Mouse (Mus musculus): ENCODE measurements around the gene Tacr2. TPM values are rescaled to one million over a fixed set of nuclear protein-coding genes. Genes with fewer than 3 reads are reported as not detected.
A peak's percentile ranks its signal among the peaks of the same experiment; 100 is the strongest.

Gene Tacr2
- polyA plus RNA-seq, 2 experiments = not detected

- ATAC-seq (ENCODE audit: low FRiP score, low read depth) = no peak
- Histone ChIP-seq H3K27ac (replicated peaks; ENCODE audit: low read depth, low read length) (no peak overlapping the region), H3K4me2 (replicated peaks; ENCODE audit: low read depth, low read length, severe bottlenecking) (no peak overlapping the region), H3K27me3 (ENCODE audit: control insufficient read depth, insufficient read depth, low read length) (no peaks in the 10 kb centered on the region), H3K36me3 (ENCODE audit: control insufficient read depth, insufficient read depth, low read length) (peaks cover 12% of the 10 kb centered on the region; the same call in 1 of the 2 replicates), H3K9ac (ENCODE audit: low read depth, low read length, severe bottlenecking) (no peak overlapping the region), H3K4me1 (ENCODE audit: control insufficient read depth, insufficient read depth, low read length) (no peaks in the 10 kb centered on the region), H3K4me3 (replicated peaks; ENCODE audit: low read length) (no peak overlapping the region), H3K9me3 (ENCODE audit: control insufficient read depth, low read length) (no peaks in the 10 kb centered on the region)
- no peak for TF ChIP-seq POLR2A (IDR thresholded peaks at IDR 0.05; ENCODE audit: borderline replicate concordance, extremely low read depth, insufficient read depth, insufficient read length)
- WGBS = 33% methylated on average over 2 of the region's 2 CpGs
- DNase-seq (ENCODE audit: low spot score) = no peak
Measured at GRCm38 (mm10) chr10:62264299-62264698, 12.1 kb downstream of the Tacr2 start.

GRCm38 (mm10) chr10:62269278-62269677, 17.0 kb downstream of the Tacr2 start:
- no peak for TF ChIP-seq POLR2A (IDR thresholded peaks at IDR 0.05; ENCODE audit: borderline replicate concordance, extremely low read depth, insufficient read depth, insufficient read length)
- Histone ChIP-seq H3K4me2 (replicated peaks; ENCODE audit: low read depth, low read length, severe bottlenecking) (no peak overlapping the region), H3K4me3 (replicated peaks; ENCODE audit: low read length) (no peak overlapping the region), H3K9me3 (ENCODE audit: control insufficient read depth, low read length) (no peaks in the 10 kb centered on the region), H3K9ac (ENCODE audit: low read depth, low read length, severe bottlenecking) (no peak overlapping the region), H3K27me3 (ENCODE audit: control insufficient read depth, insufficient read depth, low read length) (no peaks in the 10 kb centered on the region), H3K27ac (replicated peaks; ENCODE audit: low read depth, low read length) (no peak overlapping the region), H3K4me1 (ENCODE audit: control insufficient read depth, insufficient read depth, low read length) (no peaks in the 10 kb centered on the region), H3K36me3 (ENCODE audit: control insufficient read depth, insufficient read depth, low read length) (peaks cover 48% of the 10 kb centered on the region)
- no peak for ATAC-seq (ENCODE audit: low FRiP score, low read depth)
- WGBS = 86% methylated on average over 16 of the region's 16 CpGs
- DNase-seq (ENCODE audit: low spot score) = no peak

GRCm38 (mm10) chr10:62275235-62275634, 23.0 kb downstream of the Tacr2 start:
- Histone ChIP-seq H3K27ac (replicated peaks; ENCODE audit: low read depth, low read length) (no peak overlapping the region), H3K36me3 (ENCODE audit: control insufficient read depth, insufficient read depth, low read length) (peaks cover 52% of the 10 kb centered on the region)
- WGBS = 34% methylated on average over 4 of the region's 4 CpGs

GRCm38 (mm10) chr10:62277499-62278293, 25.5 kb downstream of the Tacr2 start:
- Histone ChIP-seq H3K9me3 (ENCODE audit: control insufficient read depth, low read length) (no peaks in the 10 kb centered on the region), H3K36me3 (ENCODE audit: control insufficient read depth, insufficient read depth, low read length) (peaks cover 51% of the 10 kb centered on the region), H3K27ac (replicated peaks; ENCODE audit: low read depth, low read length) (no peak overlapping the region), H3K27me3 (ENCODE audit: control insufficient read depth, insufficient read depth, low read length) (no peaks in the 10 kb centered on the region), H3K4me2 (replicated peaks; ENCODE audit: low read depth, low read length, severe bottlenecking) (no peak overlapping the region), H3K4me1 (ENCODE audit: control insufficient read depth, insufficient read depth, low read length) (no peaks in the 10 kb centered on the region), H3K9ac (ENCODE audit: low read depth, low read length, severe bottlenecking) (no peak overlapping the region), H3K4me3 (replicated peaks; ENCODE audit: low read length) (no peak overlapping the region)
- TF ChIP-seq POLR2A (IDR thresholded peaks at IDR 0.05; ENCODE audit: borderline replicate concordance, extremely low read depth, insufficient read depth, insufficient read length) = no peak
- 94% methylated on average over 18 of the region's 19 CpGs for WGBS
- DNase-seq (ENCODE audit: low spot score) = no peak
- ATAC-seq (ENCODE audit: low FRiP score, low read depth) = no peak

More at GRCm38 (mm10) chr10:62275235-62275634, 23.0 kb downstream of the Tacr2 start:
- DNase-seq (ENCODE audit: low spot score) (peak; percentile 88), ATAC-seq (ENCODE audit: low FRiP score, low read depth) (no peak)
- Histone ChIP-seq H3K4me1 (ENCODE audit: control insufficient read depth, insufficient read depth, low read length) (no peaks in the 10 kb centered on the region), H3K9me3 (ENCODE audit: control insufficient read depth, low read length) (no peaks in the 10 kb centered on the region), H3K9ac (ENCODE audit: low read depth, low read length, severe bottlenecking) (no peak overlapping the region), H3K4me3 (replicated peaks; ENCODE audit: low read length) (no peak overlapping the region), H3K27me3 (ENCODE audit: control insufficient read depth, insufficient read depth, low read length) (no peaks in the 10 kb centered on the region), H3K4me2 (replicated peaks; ENCODE audit: low read depth, low read length, severe bottlenecking) (no peak overlapping the region)
- TF ChIP-seq POLR2A (IDR thresholded peaks at IDR 0.05; ENCODE audit: borderline replicate concordance, extremely low read depth, insufficient read depth, insufficient read length) = no peak

GRCm38 (mm10) chr10:62279066-62279465, 26.8 kb downstream of the Tacr2 start:
- TF ChIP-seq POLR2A (IDR thresholded peaks at IDR 0.05; ENCODE audit: borderline replicate concordance, extremely low read depth, insufficient read depth, insufficient read length) = no peak
- Histone ChIP-seq H3K4me1 (ENCODE audit: control insufficient read depth, insufficient read depth, low read length) (no peaks in the 10 kb centered on the region), H3K9ac (ENCODE audit: low read depth, low read length, severe bottlenecking) (no peak overlapping the region), H3K27me3 (ENCODE audit: control insufficient read depth, insufficient read depth, low read length) (no peaks in the 10 kb centered on the region), H3K9me3 (ENCODE audit: control insufficient read depth, low read length) (no peaks in the 10 kb centered on the region), H3K36me3 (ENCODE audit: control insufficient read depth, insufficient read depth, low read length) (peaks cover 49% of the 10 kb centered on the region), H3K4me2 (replicated peaks; ENCODE audit: low read depth, low read length, severe bottlenecking) (no peak overlapping the region), H3K4me3 (replicated peaks; ENCODE audit: low read length) (no peak overlapping the region), H3K27ac (replicated peaks; ENCODE audit: low read depth, low read length) (no peak overlapping the region)
- DNase-seq (ENCODE audit: low spot score) (no peak), ATAC-seq (ENCODE audit: low FRiP score, low read depth) (no peak)
- WGBS = 60% methylated on average over 3 of the region's 3 CpGs
